Mouse (Mus musculus): ENCODE results near the gene Trpm2.

Gene Trpm2

GRCm38 (mm10) chr10:77902894-77903715, 67.3 kb downstream of the Trpm2 start:
- DNase-seq (ENCODE audit: extremely low spot score): peak; percentile 90

GRCm38 (mm10) chr10:77902211-77902893, 68.0 kb downstream of the Trpm2 start, which contains the start of gene Lrrc3:
Gene Lrrc3 (minus strand): TSS chr10:77902536.
- DNase-seq (ENCODE audit: extremely low spot score): peak; percentile 91

- no peak for DNase-seq (ENCODE audit: extremely low spot score)
Observed at GRCm38 (mm10) chr10:77901871-77902210, 68.5 kb downstream of the Trpm2 start.

GRCm38 (mm10) chr10:77900903-77901818, 69.2 kb downstream of the Trpm2 start:
- DNase-seq (ENCODE audit: extremely low spot score): no peak

GRCm38 (mm10) chr10:77900126-77900525, 70.2 kb downstream of the Trpm2 start:
- DNase-seq (ENCODE audit: extremely low spot score): no peak

- no peak for DNase-seq (ENCODE audit: extremely low spot score)
Observed at GRCm38 (mm10) chr10:77895562-77895961, 74.8 kb downstream of the Trpm2 start.

GRCm38 (mm10) chr10:77890987-77891565, 79.3 kb downstream of the Trpm2 start:
- DNase-seq (ENCODE audit: extremely low spot score): no peak

GRCm38 (mm10) chr10:77886007-77886747, 84.2 kb downstream of the Trpm2 start:
- no peak for DNase-seq (ENCODE audit: extremely low spot score)

GRCm38 (mm10) chr10:77882553-77882952, 87.8 kb downstream of the Trpm2 start:
- no peak for DNase-seq (ENCODE audit: extremely low spot score)

- DNase-seq (ENCODE audit: extremely low spot score): no peak
Observed at GRCm38 (mm10) chr10:77880305-77880704, 90.1 kb downstream of the Trpm2 start.

GRCm38 (mm10) chr10:77878985-77879384, 91.4 kb downstream of the Trpm2 start:
- no peak for DNase-seq (ENCODE audit: extremely low spot score)

GRCm38 (mm10) chr10:77869651-77870050, 100.7 kb downstream of the Trpm2 start:
- DNase-seq (ENCODE audit: extremely low spot score): no peak

GRCm38 (mm10) chr10:77867546-77867945, 102.8 kb downstream of the Trpm2 start:
- DNase-seq (ENCODE audit: extremely low spot score): no peak

GRCm38 (mm10) chr10:77864762-77865143, 105.6 kb downstream of the Trpm2 start:
- DNase-seq (ENCODE audit: extremely low spot score): no peak

- DNase-seq (ENCODE audit: extremely low spot score): peak; percentile 83
Observed at GRCm38 (mm10) chr10:77864067-77864761, 106.1 kb downstream of the Trpm2 start.

GRCm38 (mm10) chr10:77861675-77862074, 108.7 kb downstream of the Trpm2 start, which contains the start of gene Gm3285:
Gene Gm3285 (plus strand): TSS chr10:77861975.
- DNase-seq (ENCODE audit: extremely low spot score): no peak

Data from embryo, embryonic 9.5 days (tissue).